Mouse (Mus musculus): ENCODE data around the gene 4930469K13Rik. TPM values are rescaled to one million over a fixed set of nuclear protein-coding genes. Genes with fewer than 3 reads are reported as not detected.

4930469K13Rik gene
- total RNA-seq, 1 experiment from 2014 or later, result not detected

GRCm38 (mm10) chr11:34083795-34084194 is 14.6 kb downstream of the 4930469K13Rik start:
- ATAC-seq (replicated peaks; ENCODE audit: insufficient number of reproducible peaks, low FRiP score, low TSS enrichment, poor library complexity, severe bottlenecking), result no peak

- no peak for ATAC-seq (replicated peaks; ENCODE audit: insufficient number of reproducible peaks, low FRiP score, low TSS enrichment, poor library complexity, severe bottlenecking)
Measured at GRCm38 (mm10) chr11:34079542-34080464, 18.6 kb downstream of the 4930469K13Rik start.

GRCm38 (mm10) chr11:34078581-34078980 is 19.8 kb downstream of the 4930469K13Rik start:
- no peak for ATAC-seq (replicated peaks; ENCODE audit: insufficient number of reproducible peaks, low FRiP score, low TSS enrichment, poor library complexity, severe bottlenecking)

- no peak for ATAC-seq (replicated peaks; ENCODE audit: insufficient number of reproducible peaks, low FRiP score, low TSS enrichment, poor library complexity, severe bottlenecking)
Measured at GRCm38 (mm10) chr11:34077870-34078269, 20.5 kb downstream of the 4930469K13Rik start.

- ATAC-seq (replicated peaks; ENCODE audit: insufficient number of reproducible peaks, low FRiP score, low TSS enrichment, poor library complexity, severe bottlenecking), result peak; percentile 30; the same call in 1 of the 2 replicates
Measured at GRCm38 (mm10) chr11:34073776-34074175, 24.6 kb downstream of the 4930469K13Rik start.

GRCm38 (mm10) chr11:34072309-34072708 is 26.0 kb downstream of the 4930469K13Rik start:
- ATAC-seq (replicated peaks; ENCODE audit: insufficient number of reproducible peaks, low FRiP score, low TSS enrichment, poor library complexity, severe bottlenecking), result peak; percentile 90

- ATAC-seq (replicated peaks; ENCODE audit: insufficient number of reproducible peaks, low FRiP score, low TSS enrichment, poor library complexity, severe bottlenecking), result no peak
Measured at GRCm38 (mm10) chr11:34070596-34070995, 27.8 kb downstream of the 4930469K13Rik start.

GRCm38 (mm10) chr11:34063702-34064485 is 34.5 kb downstream of the 4930469K13Rik start:
- peak; percentile 77 for ATAC-seq (replicated peaks; ENCODE audit: insufficient number of reproducible peaks, low FRiP score, low TSS enrichment, poor library complexity, severe bottlenecking)

GRCm38 (mm10) chr11:34063257-34063656 is 35.1 kb downstream of the 4930469K13Rik start:
- no peak for ATAC-seq (replicated peaks; ENCODE audit: insufficient number of reproducible peaks, low FRiP score, low TSS enrichment, poor library complexity, severe bottlenecking)

GRCm38 (mm10) chr11:34061740-34062139 is 36.6 kb downstream of the 4930469K13Rik start:
- ATAC-seq (replicated peaks; ENCODE audit: insufficient number of reproducible peaks, low FRiP score, low TSS enrichment, poor library complexity, severe bottlenecking), result no peak

- ATAC-seq (replicated peaks; ENCODE audit: insufficient number of reproducible peaks, low FRiP score, low TSS enrichment, poor library complexity, severe bottlenecking), result no peak
Measured at GRCm38 (mm10) chr11:34058960-34059359, 39.4 kb downstream of the 4930469K13Rik start.

GRCm38 (mm10) chr11:34058332-34058731 is 40.0 kb downstream of the 4930469K13Rik start:
- peak; percentile 54; the same call in 1 of the 2 replicates for ATAC-seq (replicated peaks; ENCODE audit: insufficient number of reproducible peaks, low FRiP score, low TSS enrichment, poor library complexity, severe bottlenecking)

- ATAC-seq (replicated peaks; ENCODE audit: insufficient number of reproducible peaks, low FRiP score, low TSS enrichment, poor library complexity, severe bottlenecking), result no peak
Measured at GRCm38 (mm10) chr11:34056715-34057114, 41.6 kb downstream of the 4930469K13Rik start.

- peak; percentile 71 for ATAC-seq (replicated peaks; ENCODE audit: insufficient number of reproducible peaks, low FRiP score, low TSS enrichment, poor library complexity, severe bottlenecking)
Measured at GRCm38 (mm10) chr11:34054031-34054727, 44.2 kb downstream of the 4930469K13Rik start.

- 0 out of 2 replicates have a peak, but pooled peaks have one; percentile 31 for ATAC-seq (replicated peaks; ENCODE audit: insufficient number of reproducible peaks, low FRiP score, low TSS enrichment, poor library complexity, severe bottlenecking)
Measured at GRCm38 (mm10) chr11:34053031-34053818, 45.1 kb downstream of the 4930469K13Rik start.

- ATAC-seq (replicated peaks; ENCODE audit: insufficient number of reproducible peaks, low FRiP score, low TSS enrichment, poor library complexity, severe bottlenecking), result no peak
Measured at GRCm38 (mm10) chr11:34050643-34051042, 47.7 kb downstream of the 4930469K13Rik start.

- ATAC-seq (replicated peaks; ENCODE audit: insufficient number of reproducible peaks, low FRiP score, low TSS enrichment, poor library complexity, severe bottlenecking), result no peak
Measured at GRCm38 (mm10) chr11:34050063-34050462, 48.3 kb downstream of the 4930469K13Rik start.

GRCm38 (mm10) chr11:34049125-34049379 is 49.3 kb downstream of the 4930469K13Rik start:
- ATAC-seq (replicated peaks; ENCODE audit: insufficient number of reproducible peaks, low FRiP score, low TSS enrichment, poor library complexity, severe bottlenecking), result no peak
